Mouse (Mus musculus) limb, embryonic 15.5 days (tissue): ENCODE measurements around the gene Vat1l. TPM values are rescaled to one million over a fixed set of nuclear protein-coding genes. Genes with fewer than 3 reads are reported as not detected.

ENCODE experiments used
- ATAC-seq: fragments of 200-750 bp; cut with Nextera tagmentation; 2 replicates; pipeline ENCODE4 v1.8.0; 2017; ENCODE audit warnings: low read depth, moderate TSS enrichment; ENCODE audit not compliant: insufficient number of reproducible peaks, low FRiP score, low TSS enrichment
- H3K27ac ChIP-seq: fragments of 300-500 bp; sonication (generic); 2 replicates; pipeline ENCODE4 v1.5.1; 2015; ENCODE audit warnings: moderate library complexity, mild to moderate bottlenecking, inconsistent platforms
- H3K27me3 ChIP-seq: fragments of 300-500 bp; sonication (generic); 2 replicates; pipeline ENCODE4 v1.6.1; 2015; ENCODE audit warnings: inconsistent platforms
- H3K36me3 ChIP-seq: fragments of 300-500 bp; sonication (generic); 2 replicates; pipeline ENCODE4 v1.6.1; 2015; ENCODE audit warnings: inconsistent platforms
- H3K4me1 ChIP-seq: fragments of 300-500 bp; sonication (generic); 2 replicates; pipeline ENCODE4 v1.6.1; 2015; ENCODE audit warnings: inconsistent platforms
- H3K4me2 ChIP-seq: fragments of 300-500 bp; sonication (generic); 2 replicates; pipeline ENCODE4 v1.6.1; 2015; ENCODE audit warnings: mild to moderate bottlenecking, inconsistent platforms
- H3K4me3 ChIP-seq: fragments of 300-500 bp; sonication (generic); 2 replicates; pipeline ENCODE4 v1.5.1; 2015; ENCODE audit warnings: mild to moderate bottlenecking, inconsistent platforms
- H3K9ac ChIP-seq: fragments of 300-500 bp; sonication (generic); 2 replicates; pipeline ENCODE4 v1.6.1; 2015; ENCODE audit warnings: inconsistent platforms
- H3K9me3 ChIP-seq: fragments of 300-500 bp; sonication (generic); 2 replicates; pipeline ENCODE4 v1.6.1; 2016; ENCODE audit warnings: inconsistent platforms
- WGBS: fragments of 180-500 bp; shearing (Covaris S2); methylation state at CpG from one replicate; pipeline ENCODE4 v1.1.7; 2015; 5-methylcytosine and 5-hydroxymethylcytosine counted together
- polyA plus RNA-seq: library from polyadenylated mRNA; unstranded; fragments of >200 nt; fragmentation: Nextera tagmentation; extraction: Ambion mirVana; gene quantifications from 2 replicates; pipeline ENCODE4 v1.2.1, GENCODE M21; 2015

Vat1l gene
- polyA plus RNA-seq, 1 experiment from 2014 or later = 5.6 TPM

- Histone ChIP-seq H3K36me3 (no peaks in the 10 kb centered on the region), H3K4me2 (no peak overlapping the region), H3K4me1 (no peaks in the 10 kb centered on the region), H3K4me3 (no peak overlapping the region), H3K27ac (no peak overlapping the region), H3K27me3 (no peaks in the 10 kb centered on the region), H3K9ac (no peak overlapping the region), H3K9me3 (no peaks in the 10 kb centered on the region)
- WGBS = 86% methylated on average over 2 of the region's 2 CpGs
- ATAC-seq = no peak
These were observed 16.6 kb downstream of the Vat1l start for GRCm38 (mm10) chr8:114222001-114222400.

GRCm38 (mm10) chr8:114224001-114224400 lies 18.6 kb downstream of the Vat1l start:
- 84% methylated on average over 2 of the region's 2 CpGs for WGBS

GRCm38 (mm10) chr8:114251321-114252065 lies 46.1 kb downstream of the Vat1l start:
- Histone ChIP-seq H3K27ac (no peak overlapping the region), H3K9ac (no peak overlapping the region), H3K4me1 (no peaks in the 10 kb centered on the region), H3K4me2 (no peak overlapping the region), H3K4me3 (no peak overlapping the region), H3K27me3 (no peaks in the 10 kb centered on the region), H3K9me3 (no peaks in the 10 kb centered on the region), H3K36me3 (no peaks in the 10 kb centered on the region)
- 64% methylated on average over 3 of the region's 3 CpGs for WGBS
- ATAC-seq = no peak

More at GRCm38 (mm10) chr8:114224001-114224400, 18.6 kb downstream of the Vat1l start:
- H3K27me3 ChIP-seq = no peaks in the 10 kb centered on the region
- H3K27ac ChIP-seq = no peak overlapping the region
- no peak overlapping the region for H3K9ac ChIP-seq
- peaks cover 4% of the 10 kb centered on the region; the same call in 1 of the 2 replicates for H3K4me1 ChIP-seq
- H3K4me3 ChIP-seq = no peak overlapping the region
- H3K36me3 ChIP-seq = no peaks in the 10 kb centered on the region
- ATAC-seq = no peak
- no peak overlapping the region for H3K4me2 ChIP-seq
- H3K9me3 ChIP-seq = no peaks in the 10 kb centered on the region

- Histone ChIP-seq H3K9ac (no peak overlapping the region), H3K27me3 (no peaks in the 10 kb centered on the region)
- ATAC-seq = no peak
These were observed 53.3 kb downstream of the Vat1l start for GRCm38 (mm10) chr8:114258685-114259084.

GRCm38 (mm10) chr8:114259713-114260355 lies 54.4 kb downstream of the Vat1l start:
- Histone ChIP-seq H3K9ac (no peak overlapping the region), H3K9me3 (no peaks in the 10 kb centered on the region), H3K4me2 (no peak overlapping the region), H3K27ac (no peak overlapping the region), H3K36me3 (no peaks in the 10 kb centered on the region), H3K4me3 (no peak overlapping the region), H3K4me1 (no peaks in the 10 kb centered on the region; the same call in 1 of the 2 replicates), H3K27me3 (no peaks in the 10 kb centered on the region)
- WGBS = 76% methylated on average over 5 of the region's 5 CpGs
- ATAC-seq = no peak

More at GRCm38 (mm10) chr8:114258685-114259084, 53.3 kb downstream of the Vat1l start:
- 51% methylated on average over 4 of the region's 4 CpGs for WGBS
- Histone ChIP-seq H3K36me3 (no peaks in the 10 kb centered on the region), H3K4me1 (no peaks in the 10 kb centered on the region; the same call in 1 of the 2 replicates), H3K4me3 (no peak overlapping the region), H3K27ac (no peak overlapping the region), H3K9me3 (no peaks in the 10 kb centered on the region), H3K4me2 (no peak overlapping the region)

GRCm38 (mm10) chr8:114262331-114262730 lies 56.9 kb downstream of the Vat1l start:
- WGBS = 65% methylated on average over 2 of the region's 2 CpGs
- Histone ChIP-seq H3K36me3 (no peaks in the 10 kb centered on the region), H3K9ac (no peak overlapping the region), H3K4me2 (no peak overlapping the region), H3K4me1 (no peaks in the 10 kb centered on the region; the same call in 1 of the 2 replicates), H3K27ac (no peak overlapping the region), H3K27me3 (no peaks in the 10 kb centered on the region), H3K4me3 (no peak overlapping the region), H3K9me3 (no peaks in the 10 kb centered on the region)
- no peak for ATAC-seq

GRCm38 (mm10) chr8:114274558-114274957 lies 69.1 kb downstream of the Vat1l start:
- no peak overlapping the region for H3K9ac ChIP-seq
- ATAC-seq = no peak
- H3K27ac ChIP-seq = no peak overlapping the region
- H3K27me3 ChIP-seq = no peaks in the 10 kb centered on the region
- H3K9me3 ChIP-seq = no peaks in the 10 kb centered on the region
- no peak overlapping the region for H3K4me3 ChIP-seq
- H3K4me1 ChIP-seq = no peaks in the 10 kb centered on the region
- H3K36me3 ChIP-seq = no peaks in the 10 kb centered on the region
- WGBS = 71% methylated on average over 8 of the region's 8 CpGs
- no peak overlapping the region for H3K4me2 ChIP-seq

GRCm38 (mm10) chr8:114281101-114281500 lies 75.7 kb downstream of the Vat1l start:
- no peak overlapping the region for H3K4me2 ChIP-seq
- H3K9ac ChIP-seq = no peak overlapping the region
- H3K9me3 ChIP-seq = no peaks in the 10 kb centered on the region
- 68% methylated on average over 1 of the region's 1 CpGs for WGBS
- no peak overlapping the region for H3K4me3 ChIP-seq
- no peaks in the 10 kb centered on the region for H3K4me1 ChIP-seq
- no peaks in the 10 kb centered on the region for H3K27me3 ChIP-seq
- H3K36me3 ChIP-seq = no peaks in the 10 kb centered on the region
- no peak for ATAC-seq
- H3K27ac ChIP-seq = no peak overlapping the region

- no peak overlapping the region for H3K4me2 ChIP-seq
- 43% methylated on average over 11 of the region's 11 CpGs for WGBS
- H3K9me3 ChIP-seq = no peaks in the 10 kb centered on the region
- H3K4me3 ChIP-seq = no peak overlapping the region
- peaks cover 5% of the 10 kb centered on the region; the same call in 1 of the 2 replicates for H3K4me1 ChIP-seq
- H3K36me3 ChIP-seq = no peaks in the 10 kb centered on the region
- no peaks in the 10 kb centered on the region for H3K27me3 ChIP-seq
- no peak overlapping the region for H3K9ac ChIP-seq
- no peak for ATAC-seq
- H3K27ac ChIP-seq = no peak overlapping the region
These were observed 89.7 kb downstream of the Vat1l start for GRCm38 (mm10) chr8:114294889-114295748.

- peaks cover 5% of the 10 kb centered on the region; the same call in 1 of the 2 replicates for H3K4me1 ChIP-seq
- 70% methylated on average over 3 of the region's 3 CpGs for WGBS
- no peaks in the 10 kb centered on the region for H3K27me3 ChIP-seq
- ATAC-seq = no peak
- H3K27ac ChIP-seq = no peak overlapping the region
- no peak overlapping the region for H3K4me2 ChIP-seq
- no peak overlapping the region for H3K4me3 ChIP-seq
- H3K9me3 ChIP-seq = no peaks in the 10 kb centered on the region
- H3K36me3 ChIP-seq = no peaks in the 10 kb centered on the region
- no peak overlapping the region for H3K9ac ChIP-seq
These were observed 90.3 kb downstream of the Vat1l start for GRCm38 (mm10) chr8:114295749-114296067.

- peaks cover 5% of the 10 kb centered on the region; the same call in 1 of the 2 replicates for H3K4me1 ChIP-seq
- no peak for ATAC-seq
- no peaks in the 10 kb centered on the region for H3K27me3 ChIP-seq
- H3K4me3 ChIP-seq = no peak overlapping the region
- no peaks in the 10 kb centered on the region for H3K9me3 ChIP-seq
- WGBS = 52% methylated on average over 2 of the region's 2 CpGs
- no peaks in the 10 kb centered on the region for H3K36me3 ChIP-seq
- no peak overlapping the region for H3K27ac ChIP-seq
- no peak overlapping the region for H3K4me2 ChIP-seq
- H3K9ac ChIP-seq = no peak overlapping the region
These were observed 92.8 kb downstream of the Vat1l start for GRCm38 (mm10) chr8:114298253-114298652.

- Histone ChIP-seq H3K4me1 (peaks cover 3% of the 10 kb centered on the region; the same call in 1 of the 2 replicates), H3K27ac (no peak overlapping the region), H3K4me2 (no peak overlapping the region), H3K27me3 (no peaks in the 10 kb centered on the region), H3K4me3 (no peak overlapping the region), H3K9ac (no peak overlapping the region), H3K36me3 (no peaks in the 10 kb centered on the region), H3K9me3 (no peaks in the 10 kb centered on the region)
- 55% methylated on average over 7 of the region's 7 CpGs for WGBS
- ATAC-seq = no peak
These were observed 94.7 kb downstream of the Vat1l start for GRCm38 (mm10) chr8:114300072-114300471.
